Mouse (Mus musculus): ENCODE results near the gene Gdf10. TPM values are rescaled to one million over a fixed set of nuclear protein-coding genes. Genes with fewer than 3 reads are reported as not detected.

Gene Gdf10
- polyA plus RNA-seq, 1 experiment from 2014 or later = 1.7 TPM

GRCm38 (mm10) chr14:33931853-33932252 lies 8.5 kb downstream of the Gdf10 start:
- H3K9ac ChIP-seq (ENCODE audit: low read length) = no peak overlapping the region
- WGBS = 67% methylated on average over 17 of the region's 17 CpGs
- no peak for ATAC-seq (ENCODE audit: low FRiP score)
- H3K4me1 ChIP-seq (ENCODE audit: control insufficient read depth, insufficient read depth, low read length) = no peaks in the 10 kb centered on the region
- no peak overlapping the region for H3K4me3 ChIP-seq (ENCODE audit: low read depth, low read length)
- H3K36me3 ChIP-seq (ENCODE audit: control insufficient read depth, insufficient read depth, low read length) = no peaks in the 10 kb centered on the region
- H3K27ac ChIP-seq (ENCODE audit: low read depth, low read length) = no peak overlapping the region
- no peaks in the 10 kb centered on the region for H3K9me3 ChIP-seq (ENCODE audit: control insufficient read depth, low read length)
- no peaks in the 10 kb centered on the region for H3K27me3 ChIP-seq (ENCODE audit: control insufficient read depth, insufficient read depth, low read length)
- DNase-seq (ENCODE audit: low spot score, missing footprints) = no peak
- H3K4me2 ChIP-seq = no peak overlapping the region

DNA sequence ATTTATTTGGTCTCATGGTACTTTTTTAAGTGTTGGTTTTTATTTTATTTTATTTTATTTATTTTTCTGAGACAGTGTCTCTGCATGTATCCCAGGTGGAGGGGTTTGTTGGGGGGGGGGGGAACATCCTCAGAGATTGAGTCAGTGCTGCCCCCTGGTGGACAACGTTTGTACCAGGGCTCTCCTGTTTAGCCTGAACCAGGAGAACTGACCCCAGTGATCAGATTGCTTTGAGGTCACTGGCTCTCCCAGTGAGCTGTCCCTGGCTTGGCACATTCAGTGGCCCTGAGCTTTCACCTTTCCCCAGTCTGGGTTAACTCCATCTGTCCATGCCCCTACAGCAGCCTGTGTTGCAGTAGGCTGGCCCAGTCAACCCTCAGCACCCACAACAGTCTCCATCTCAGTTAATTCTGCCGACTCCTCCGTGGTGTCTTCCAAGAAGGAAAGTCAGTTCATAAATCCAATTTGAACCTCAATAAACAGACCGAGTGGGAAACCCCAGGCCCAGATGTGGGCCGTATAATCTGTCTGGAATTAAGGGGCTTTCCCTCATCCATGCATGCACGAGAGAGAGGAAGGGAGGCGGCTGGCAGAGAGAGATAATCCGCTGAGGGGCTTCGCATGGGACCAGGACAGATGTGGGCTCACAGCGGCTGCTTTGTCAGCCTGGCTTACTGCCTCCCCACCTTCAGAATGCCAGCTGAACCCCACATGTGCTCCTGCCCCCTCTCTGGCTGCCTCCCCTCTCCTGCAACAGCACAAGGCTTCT lies 9.7 kb downstream of the Gdf10 start:
- ATAC-seq (ENCODE audit: low FRiP score) = peak; percentile 59; the same call in 1 of the 2 replicates

GRCm38 (mm10) chr14:33933778-33934317 lies 10.5 kb downstream of the Gdf10 start:
- H3K9ac ChIP-seq (ENCODE audit: low read length) = no peak overlapping the region
- no peaks in the 10 kb centered on the region for H3K4me1 ChIP-seq (ENCODE audit: control insufficient read depth, insufficient read depth, low read length)
- peak; percentile 95 for DNase-seq (ENCODE audit: low spot score, missing footprints)
- H3K36me3 ChIP-seq (ENCODE audit: control insufficient read depth, insufficient read depth, low read length) = no peaks in the 10 kb centered on the region
- H3K27me3 ChIP-seq (ENCODE audit: control insufficient read depth, insufficient read depth, low read length) = no peaks in the 10 kb centered on the region
- H3K4me2 ChIP-seq = no peak overlapping the region
- H3K27ac ChIP-seq (ENCODE audit: low read depth, low read length) = no peak overlapping the region
- no peak for ATAC-seq (ENCODE audit: low FRiP score)
- no peaks in the 10 kb centered on the region for H3K9me3 ChIP-seq (ENCODE audit: control insufficient read depth, low read length)
- 40% methylated on average over 5 of the region's 5 CpGs for WGBS
- no peak overlapping the region for H3K4me3 ChIP-seq (ENCODE audit: low read depth, low read length)

More for the DNA sequence above, 9.7 kb downstream of the Gdf10 start:
- H3K36me3 ChIP-seq (ENCODE audit: control insufficient read depth, insufficient read depth, low read length) = no peaks in the 10 kb centered on the region
- H3K27ac ChIP-seq (ENCODE audit: low read depth, low read length) = no peak overlapping the region
- 63% methylated on average over 10 of the region's 10 CpGs for WGBS
- no peak overlapping the region for H3K9ac ChIP-seq (ENCODE audit: low read length)
- H3K4me2 ChIP-seq = no peak overlapping the region
- no peaks in the 10 kb centered on the region for H3K9me3 ChIP-seq (ENCODE audit: control insufficient read depth, low read length)
- DNase-seq (ENCODE audit: low spot score, missing footprints) = peak; percentile 94
- H3K4me3 ChIP-seq (ENCODE audit: low read depth, low read length) = no peak overlapping the region
- no peaks in the 10 kb centered on the region for H3K27me3 ChIP-seq (ENCODE audit: control insufficient read depth, insufficient read depth, low read length)
- no peaks in the 10 kb centered on the region for H3K4me1 ChIP-seq (ENCODE audit: control insufficient read depth, insufficient read depth, low read length)

DNA sequence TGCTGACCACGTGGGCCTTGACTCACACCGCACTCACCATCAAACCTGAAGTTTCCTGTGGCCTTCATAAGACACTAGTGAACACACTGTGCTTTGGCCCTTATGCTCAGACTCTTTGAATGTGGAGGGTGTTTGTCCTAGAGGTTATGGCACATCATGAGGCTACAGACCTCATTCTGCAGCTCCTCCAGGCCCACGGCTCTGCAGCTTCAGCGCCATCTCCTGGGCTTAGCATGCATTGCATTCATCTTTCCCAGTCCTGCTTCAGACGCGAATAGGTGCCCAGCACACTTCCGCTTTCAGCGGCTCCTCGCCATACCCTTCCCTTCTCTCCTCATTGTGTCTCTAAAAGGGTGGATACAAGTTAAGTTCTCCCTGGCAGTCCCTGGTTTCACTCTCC lies 15.7 kb downstream of the Gdf10 start:
- H3K27me3 ChIP-seq (ENCODE audit: control insufficient read depth, insufficient read depth, low read length) = no peaks in the 10 kb centered on the region
- H3K36me3 ChIP-seq (ENCODE audit: control insufficient read depth, insufficient read depth, low read length) = no peaks in the 10 kb centered on the region
- H3K4me3 ChIP-seq (ENCODE audit: low read depth, low read length) = no peak overlapping the region
- H3K9me3 ChIP-seq (ENCODE audit: control insufficient read depth, low read length) = no peaks in the 10 kb centered on the region
- ATAC-seq (ENCODE audit: low FRiP score) (peak; percentile 50; the same call in 1 of the 2 replicates), DNase-seq (ENCODE audit: low spot score, missing footprints) (peak; percentile 98)
- no peak overlapping the region for H3K27ac ChIP-seq (ENCODE audit: low read depth, low read length)
- H3K9ac ChIP-seq (ENCODE audit: low read length) = 0 out of 2 replicates have a peak overlapping the region, but pooled peaks have one; percentile 31
- H3K4me2 ChIP-seq = peak overlapping the region; percentile 26; the same call in 1 of the 2 replicates
- no peaks in the 10 kb centered on the region for H3K4me1 ChIP-seq (ENCODE audit: control insufficient read depth, insufficient read depth, low read length)
- WGBS = 31% methylated on average over 9 of the region's 9 CpGs

- Histone ChIP-seq H3K4me1 (ENCODE audit: control insufficient read depth, insufficient read depth, low read length) (no peaks in the 10 kb centered on the region), H3K27ac (ENCODE audit: low read depth, low read length) (no peak within 1 kb of the TSS), H3K27me3 (ENCODE audit: control insufficient read depth, insufficient read depth, low read length) (no peaks in the 10 kb centered on the region), H3K9me3 (ENCODE audit: control insufficient read depth, low read length) (no peaks in the 10 kb centered on the region), H3K36me3 (ENCODE audit: control insufficient read depth, insufficient read depth, low read length) (no peaks in the 10 kb centered on the region), H3K4me3 (ENCODE audit: low read depth, low read length) (no peak within 1 kb of the TSS), H3K4me2 (no peak within 1 kb of the TSS), H3K9ac (ENCODE audit: low read length) (no peak within 1 kb of the TSS)
- no peak for ATAC-seq (ENCODE audit: low FRiP score)
- 85% methylated on average over 8 of the region's 8 CpGs for WGBS
- no peak for DNase-seq (ENCODE audit: low spot score, missing footprints)
Measured at GRCm38 (mm10) chr14:33940739-33941138, 17.4 kb downstream of the Gdf10 start, which contains the start of gene Gdf2. Gene Gdf2 (plus strand): TSS chr14:33941039.

DNA sequence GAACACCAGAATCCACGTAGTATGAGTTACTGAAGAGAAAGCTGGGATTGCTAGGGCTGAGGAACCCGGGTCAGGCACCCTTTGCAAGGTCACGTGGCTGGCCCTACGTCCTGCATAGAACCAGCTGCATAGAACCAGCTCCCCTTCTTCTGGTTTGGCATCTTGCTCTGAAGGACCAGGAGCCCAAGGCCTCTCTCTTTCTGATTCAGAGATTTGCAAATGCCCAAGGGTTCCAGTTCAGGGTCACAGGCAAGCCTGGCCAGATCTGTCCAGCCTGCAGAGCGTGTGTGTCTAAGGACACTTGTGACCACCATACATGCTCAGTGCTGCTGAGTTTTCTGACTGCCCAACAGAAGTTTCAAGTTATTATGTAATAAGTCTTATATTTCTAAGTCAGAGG lies 18.8 kb downstream of the Gdf10 start:
- Histone ChIP-seq H3K27ac (ENCODE audit: low read depth, low read length) (no peak overlapping the region), H3K9ac (ENCODE audit: low read length) (no peak overlapping the region)
- 83% methylated on average over 5 of the region's 5 CpGs for WGBS

GRCm38 (mm10) chr14:33946125-33946524 lies 22.7 kb downstream of the Gdf10 start:
- WGBS = 83% methylated on average over 6 of the region's 6 CpGs
- Histone ChIP-seq H3K27me3 (ENCODE audit: control insufficient read depth, insufficient read depth, low read length) (no peaks in the 10 kb centered on the region), H3K9ac (ENCODE audit: low read length) (no peak overlapping the region), H3K4me2 (no peak overlapping the region), H3K4me3 (ENCODE audit: low read depth, low read length) (no peak overlapping the region), H3K9me3 (ENCODE audit: control insufficient read depth, low read length) (no peaks in the 10 kb centered on the region), H3K27ac (ENCODE audit: low read depth, low read length) (no peak overlapping the region), H3K36me3 (ENCODE audit: control insufficient read depth, insufficient read depth, low read length) (no peaks in the 10 kb centered on the region), H3K4me1 (ENCODE audit: control insufficient read depth, insufficient read depth, low read length) (no peaks in the 10 kb centered on the region)
- no peak for DNase-seq (ENCODE audit: low spot score, missing footprints)
- no peak for ATAC-seq (ENCODE audit: low FRiP score)

More for the DNA sequence above, 18.8 kb downstream of the Gdf10 start:
- no peak overlapping the region for H3K4me2 ChIP-seq
- H3K36me3 ChIP-seq (ENCODE audit: control insufficient read depth, insufficient read depth, low read length) = no peaks in the 10 kb centered on the region
- H3K27me3 ChIP-seq (ENCODE audit: control insufficient read depth, insufficient read depth, low read length) = no peaks in the 10 kb centered on the region
- ATAC-seq (ENCODE audit: low FRiP score) (no peak), DNase-seq (ENCODE audit: low spot score, missing footprints) (no peak)
- H3K4me3 ChIP-seq (ENCODE audit: low read depth, low read length) = no peak overlapping the region
- H3K9me3 ChIP-seq (ENCODE audit: control insufficient read depth, low read length) = no peaks in the 10 kb centered on the region
- no peaks in the 10 kb centered on the region for H3K4me1 ChIP-seq (ENCODE audit: control insufficient read depth, insufficient read depth, low read length)

- Histone ChIP-seq H3K9ac (ENCODE audit: low read length) (no peak overlapping the region), H3K27ac (ENCODE audit: low read depth, low read length) (no peak overlapping the region), H3K9me3 (ENCODE audit: control insufficient read depth, low read length) (no peaks in the 10 kb centered on the region), H3K4me2 (no peak overlapping the region), H3K27me3 (ENCODE audit: control insufficient read depth, insufficient read depth, low read length) (no peaks in the 10 kb centered on the region), H3K4me3 (ENCODE audit: low read depth, low read length) (no peak overlapping the region), H3K4me1 (ENCODE audit: control insufficient read depth, insufficient read depth, low read length) (no peaks in the 10 kb centered on the region), H3K36me3 (ENCODE audit: control insufficient read depth, insufficient read depth, low read length) (no peaks in the 10 kb centered on the region)
- ATAC-seq (ENCODE audit: low FRiP score) = no peak
- no peak for DNase-seq (ENCODE audit: low spot score, missing footprints)
- 64% methylated on average over 6 of the region's 6 CpGs for WGBS
Measured at GRCm38 (mm10) chr14:33952233-33952981, 29.0 kb downstream of the Gdf10 start.

DNA sequence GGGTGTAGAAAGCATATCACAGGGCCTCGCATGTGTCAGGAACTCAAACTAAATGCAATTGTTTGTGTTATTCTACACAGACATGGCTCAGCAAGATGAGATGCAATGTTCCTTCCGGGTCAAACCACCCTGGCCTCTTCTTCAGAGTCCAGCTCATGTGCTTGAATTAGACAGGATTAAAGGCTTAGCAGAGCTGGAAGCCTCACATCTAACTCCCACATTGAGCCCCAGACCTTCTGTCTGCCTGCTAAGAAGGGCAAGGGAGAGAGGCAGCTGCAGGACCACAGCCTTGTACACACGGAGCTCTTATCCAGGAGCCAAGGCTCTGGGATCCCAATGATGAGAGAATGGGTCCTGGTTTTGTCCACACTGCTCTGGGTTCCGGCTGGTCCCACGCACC lies 30.4 kb downstream of the Gdf10 start, which contains the start of gene Rbp3:
Gene Rbp3, plus strand, starts transcription at position 243 of the 400 bp plus-strand sequence.
- H3K27me3 ChIP-seq (ENCODE audit: control insufficient read depth, insufficient read depth, low read length) = no peaks in the 10 kb centered on the region
- H3K4me1 ChIP-seq (ENCODE audit: control insufficient read depth, insufficient read depth, low read length) = no peaks in the 10 kb centered on the region
- H3K9me3 ChIP-seq (ENCODE audit: control insufficient read depth, low read length) = no peaks in the 10 kb centered on the region
- DNase-seq (ENCODE audit: low spot score, missing footprints) (no peak), ATAC-seq (ENCODE audit: low FRiP score) (no peak)
- H3K36me3 ChIP-seq (ENCODE audit: control insufficient read depth, insufficient read depth, low read length) = no peaks in the 10 kb centered on the region
- H3K9ac ChIP-seq (ENCODE audit: low read length) = no peak within 1 kb of the TSS
- no peak within 1 kb of the TSS for H3K4me2 ChIP-seq
- H3K4me3 ChIP-seq (ENCODE audit: low read depth, low read length) = no peak within 1 kb of the TSS
- no peak within 1 kb of the TSS for H3K27ac ChIP-seq (ENCODE audit: low read depth, low read length)
- 67% methylated on average over 5 of the region's 5 CpGs for WGBS
